Mouse (Mus musculus) lung, adult 2 months (tissue): ENCODE results near the gene Supt3.

Experiments
- CTCF ChIP-seq: fragments of 200-500 bp; IDR thresholded peaks from 2 replicates; pipeline ENCODE4 v1.5.1; 2011; ENCODE audit warnings: mild to moderate bottlenecking, low read length, control low read depth; ENCODE audit not compliant: insufficient read depth
- POLR2A ChIP-seq: fragments of 200-500 bp; IDR thresholded peaks from 2 replicates; pipeline ENCODE4 v1.6.1; 2011; ENCODE audit warnings: low read depth, mild to moderate bottlenecking, control low read depth, low read length, borderline replicate concordance; ENCODE audit errors: extremely low read depth

DNA sequence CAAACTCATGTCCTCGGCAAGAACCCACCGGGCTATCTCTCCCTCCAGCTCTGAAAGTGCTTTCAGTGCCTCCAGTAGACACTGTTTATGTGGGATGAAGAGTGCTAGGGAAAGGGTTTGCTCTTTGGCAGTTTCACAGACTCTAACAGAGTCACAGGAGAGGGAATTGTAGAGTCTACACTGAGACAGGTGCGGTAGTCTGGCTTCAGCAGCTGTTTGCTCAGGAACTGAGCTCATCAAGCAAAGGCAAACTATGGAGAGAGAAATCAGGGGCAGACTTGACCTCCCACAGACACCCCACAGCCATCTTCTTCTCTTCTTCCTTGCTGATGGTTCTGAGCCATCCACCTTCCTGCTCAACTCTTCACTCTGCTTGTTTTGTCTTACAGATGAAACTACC is 193.3 kb downstream of the Supt3 start:
- TF ChIP-seq POLR2A (no peak), CTCF (no peak)
